Mouse (Mus musculus) CH12.LX (cell line): Measurements from ENCODE around the gene Bcl2l12.

Experiments
- CTCF ChIP-seq, 2 experiments: IDR thresholded peaks in 1 of 2; conservative IDR thresholded peaks in 1 of 2; 2 replicates each; pipeline ENCODE4 v1.5.1; 2011 to 2012; ENCODE audit warnings: low read depth in 2 of 2, low read length in 2 of 2, improper control_type of control experiment in 1 of 2, inconsistent platforms in 1 of 2, mild to moderate bottlenecking in 1 of 2, moderate library complexity in 1 of 2
- MEF2A ChIP-seq: IDR thresholded peaks from 2 replicates; pipeline ENCODE4 v1.6.1; 2014; ENCODE audit warnings: low read depth, mild to moderate bottlenecking, inconsistent platforms, low read length, improper control_type of control experiment, borderline replicate concordance
- NRF1 ChIP-seq: IDR thresholded peaks from 2 replicates; pipeline ENCODE4 v1.6.1; 2014; ENCODE audit warnings: low read depth, mild to moderate bottlenecking, inconsistent platforms, low read length, improper control_type of control experiment, moderate library complexity
- POLR2A ChIP-seq: IDR thresholded peaks from 2 replicates; pipeline ENCODE4 v1.6.1; 2011; ENCODE audit warnings: low read depth, mild to moderate bottlenecking, improper control_type of control experiment, low read length
- USF1 ChIP-seq: IDR thresholded peaks from 2 replicates; pipeline ENCODE4 v1.6.1; 2014; ENCODE audit warnings: low read depth, mild to moderate bottlenecking, inconsistent platforms, low read length, improper control_type of control experiment
- USF2 ChIP-seq: conservative IDR thresholded peaks from 2 replicates; pipeline ENCODE4 v1.6.1; 2011; ENCODE audit warnings: low read depth, low read length, improper control_type of control experiment

GRCm38 (mm10) chr7:44997231-44997939, 1.1 kb downstream of the Bcl2l12 start, which contains the start of gene Irf3:
- no peak for TF ChIP-seq USF1
- no peak for TF ChIP-seq CTCF (conservative IDR thresholded peaks at IDR 0.05 in 1 of 2, IDR thresholded peaks at IDR 0.05 in 1 of 2; ENCODE audit: low read depth in 2 of 2, low read length in 2 of 2)
- TF ChIP-seq MEF2A, result no peak
- peak; percentile 96 for TF ChIP-seq NRF1
- TF ChIP-seq POLR2A, result peak; percentile 82
- no peak for TF ChIP-seq USF2
